Mouse (Mus musculus) limb, embryonic 13.5 days (tissue): ENCODE data around the gene Ppp1r3e. TPM values are rescaled to one million over a fixed set of nuclear protein-coding genes. Genes with fewer than 3 reads are reported as not detected.

Source experiments
- ATAC-seq: fragments of 200-750 bp; cut with Nextera tagmentation; 2 replicates; pipeline ENCODE4 v1.8.0; 2017; ENCODE audit warnings: low read depth, moderate number of reproducible peaks, moderate TSS enrichment; ENCODE audit not compliant: low FRiP score
- H3K27ac ChIP-seq: fragments of 300-500 bp; sonication (generic); 2 replicates; pipeline ENCODE4 v1.5.1; 2015; ENCODE audit warnings: inconsistent platforms, mild to moderate bottlenecking, moderate library complexity
- H3K27me3 ChIP-seq: fragments of 300-500 bp; sonication (generic); 2 replicates; pipeline ENCODE4 v1.6.1; 2015; ENCODE audit warnings: mild to moderate bottlenecking, inconsistent platforms
- H3K36me3 ChIP-seq: fragments of 300-500 bp; sonication (generic); 2 replicates; pipeline ENCODE4 v1.6.1; 2015; ENCODE audit warnings: inconsistent platforms, mild to moderate bottlenecking, moderate library complexity
- H3K4me1 ChIP-seq: fragments of 300-500 bp; sonication (generic); 2 replicates; pipeline ENCODE4 v1.6.1; 2015; ENCODE audit warnings: inconsistent platforms
- H3K4me2 ChIP-seq: fragments of 300-500 bp; sonication (generic); replicated peaks from 2 replicates; pipeline ENCODE4 v1.6.1; 2015; ENCODE audit warnings: inconsistent platforms, mild to moderate bottlenecking, moderate library complexity
- H3K4me3 ChIP-seq: fragments of 300-500 bp; sonication (generic); 2 replicates; pipeline ENCODE4 v1.5.1; 2015; ENCODE audit warnings: moderate library complexity, mild to moderate bottlenecking, inconsistent platforms
- H3K9ac ChIP-seq: fragments of 300-500 bp; sonication (generic); 2 replicates; pipeline ENCODE4 v1.6.1; 2015; ENCODE audit warnings: mild to moderate bottlenecking, inconsistent platforms
- H3K9me3 ChIP-seq: fragments of 300-500 bp; sonication (generic); 2 replicates; pipeline ENCODE4 v1.6.1; 2016; ENCODE audit warnings: inconsistent platforms
- WGBS: fragments of 180-500 bp; shearing (Covaris S2); methylation state at CpG from one replicate; pipeline ENCODE4 v1.1.7; 2015; 5-methylcytosine and 5-hydroxymethylcytosine counted together
- polyA plus RNA-seq: library from polyadenylated mRNA; unstranded; fragments of >200 nt; fragmentation: Nextera tagmentation; extraction: Ambion mirVana; gene quantifications from 2 replicates; pipeline ENCODE4 v1.2.1, GENCODE M21; 2015

The Ppp1r3e gene
- polyA plus RNA-seq: 0.60 and 1.6 TPM in 2 replicates

DNA sequence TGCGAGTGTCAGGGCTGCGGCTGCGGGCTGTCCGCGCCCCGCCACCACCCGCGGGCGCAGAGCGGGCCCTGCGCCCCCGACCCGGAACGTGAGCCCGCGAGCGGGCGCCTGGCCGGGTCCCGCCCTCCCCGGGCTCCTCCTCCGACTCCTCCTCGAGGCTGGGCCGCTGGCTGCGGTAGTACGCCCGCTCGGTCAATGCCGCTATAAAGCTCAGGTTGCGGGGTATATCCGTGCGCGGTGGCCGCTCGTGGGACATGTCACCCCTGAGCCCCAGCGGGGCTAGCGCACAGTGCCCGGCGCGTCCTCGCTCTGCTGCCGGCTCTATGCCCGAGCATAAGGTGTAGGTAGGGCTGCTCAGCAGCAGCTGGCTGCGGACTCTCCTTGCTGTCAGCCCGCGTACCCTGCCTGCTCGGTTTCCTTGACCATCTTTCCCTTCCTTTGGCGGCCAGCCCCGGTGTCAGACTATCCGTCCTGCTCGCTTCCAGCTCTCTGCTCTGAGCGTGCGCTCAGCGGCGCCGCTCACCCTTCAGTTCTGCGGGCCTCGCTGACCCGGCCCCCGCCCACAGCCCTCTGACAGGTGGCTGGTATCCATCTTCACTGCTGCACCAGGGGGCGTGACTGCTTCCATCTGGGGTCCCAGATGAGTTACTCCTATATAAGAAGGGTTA is at the start of gene Ppp1r3e:
Ppp1r3e (minus strand) TSS at position 503 of the 668 bp plus-strand sequence.
- under 1% methylated on average over 52 of the region's 61 CpGs for WGBS
- H3K4me2 ChIP-seq: peak within 1 kb of the TSS; percentile 97
- H3K4me1 ChIP-seq: peaks cover 15% of the 10 kb centered on the region
- H3K36me3 ChIP-seq: no peaks in the 10 kb centered on the region
- peak; percentile 83 for ATAC-seq
- peaks cover 32% of the 10 kb centered on the region for H3K27me3 ChIP-seq
- no peaks in the 10 kb centered on the region for H3K9me3 ChIP-seq
- H3K4me3 ChIP-seq: peak within 1 kb of the TSS; percentile 61
- H3K9ac ChIP-seq: peak within 1 kb of the TSS; percentile 71
- 0 out of 2 replicates have a peak within 1 kb of the TSS, but pooled peaks have one; percentile 22 for H3K27ac ChIP-seq

DNA sequence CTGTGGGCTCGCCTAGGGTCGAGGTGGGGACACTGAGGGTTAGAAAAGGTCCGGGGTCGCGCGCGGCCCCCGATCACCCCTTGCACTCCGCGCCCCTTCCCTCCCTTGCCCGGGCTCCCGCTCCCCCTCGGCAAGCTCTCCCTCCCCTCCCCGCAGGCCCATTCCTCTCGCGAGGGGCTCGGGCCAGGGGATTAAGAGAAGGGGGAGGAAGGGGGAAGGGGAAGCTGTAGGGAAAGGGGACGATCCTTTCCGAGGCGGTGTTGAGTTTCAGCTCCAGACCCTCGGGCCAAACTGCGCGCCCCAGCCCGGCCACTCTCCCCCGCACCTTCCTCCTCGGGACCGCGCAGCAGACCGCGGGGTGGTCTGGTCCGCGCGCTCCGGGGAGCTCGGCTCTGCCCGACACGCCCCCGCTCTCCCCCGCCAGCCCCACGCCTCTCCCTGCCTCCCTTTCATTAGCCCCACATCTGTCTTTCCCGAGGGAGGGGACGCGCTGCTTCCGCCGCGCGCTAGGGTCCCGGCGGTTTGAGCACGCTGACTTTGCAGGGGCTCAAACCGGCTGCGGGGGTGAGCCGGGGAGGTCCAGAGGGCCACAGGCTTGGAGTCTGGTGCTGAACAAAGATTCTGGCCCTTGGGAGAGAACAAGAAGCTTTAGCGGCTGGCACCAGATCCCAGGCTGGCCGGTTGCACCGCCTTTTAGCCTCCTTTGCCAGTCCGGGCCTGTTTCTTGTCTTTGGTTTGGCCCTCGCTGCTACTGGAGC is 49.2 kb upstream of the Ppp1r3e start:
- Histone ChIP-seq H3K27me3 (no peaks in the 10 kb centered on the region), H3K4me3 (peak overlapping the region; percentile 67), H3K4me1 (peaks cover 48% of the 10 kb centered on the region), H3K27ac (peak overlapping the region; percentile 100), H3K9ac (peak overlapping the region; percentile 97), H3K36me3 (peaks cover 12% of the 10 kb centered on the region), H3K9me3 (peaks cover 13% of the 10 kb centered on the region), H3K4me2 (peak overlapping the region; percentile 88)
- peak; percentile 85 for ATAC-seq
- 0% methylated on average over 55 of the region's 58 CpGs for WGBS

DNA sequence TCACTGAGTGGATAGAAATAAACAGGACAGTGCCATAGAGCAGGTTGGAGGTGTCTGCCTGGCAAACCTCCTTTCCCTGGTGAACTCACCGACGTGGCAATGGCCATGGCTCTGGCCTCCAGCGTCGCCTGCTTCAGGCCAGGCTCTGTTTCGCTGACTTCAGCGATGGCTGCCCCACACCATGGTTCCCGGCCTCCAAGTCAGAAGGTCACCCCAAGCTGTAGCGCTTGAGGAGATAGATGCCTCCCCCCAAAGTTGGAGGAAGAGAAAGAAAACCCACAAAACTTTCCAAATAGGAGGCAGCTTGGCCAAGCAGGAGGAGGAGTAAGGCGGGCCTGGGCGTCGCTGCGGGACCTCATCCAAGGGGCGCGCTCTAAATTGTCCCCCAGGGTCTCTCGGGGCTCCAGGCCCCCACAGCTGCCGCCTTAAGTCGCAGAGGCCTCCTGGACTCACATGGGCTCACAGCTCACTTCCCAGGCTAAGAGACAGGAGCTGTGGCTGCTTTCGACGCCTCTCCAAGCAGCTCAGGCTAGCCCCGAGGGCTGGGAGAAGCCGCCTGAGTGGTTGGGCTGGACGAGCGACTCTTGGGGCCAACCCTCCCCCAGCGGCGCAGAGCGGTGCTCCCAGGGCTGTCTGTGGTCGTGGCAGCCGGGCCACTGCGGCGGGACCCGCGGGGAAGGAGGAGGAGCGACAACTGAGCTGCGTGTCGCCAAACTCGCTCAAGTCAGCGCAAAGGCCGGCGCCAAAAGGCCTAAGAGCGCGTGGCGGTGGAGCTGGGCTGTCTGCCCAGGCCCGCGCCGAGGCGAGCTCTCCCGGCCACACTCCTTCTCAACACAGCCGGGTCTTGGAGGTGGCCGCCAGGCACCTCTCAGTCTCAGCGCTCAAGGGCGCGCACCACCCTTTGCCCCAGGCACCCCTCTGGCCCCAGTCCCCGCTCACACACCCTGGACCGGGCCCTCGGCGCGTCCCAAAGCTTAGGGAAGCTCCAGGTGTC is 48.3 kb upstream of the Ppp1r3e start, which contains the start of gene Efs:
Efs (minus strand) TSS at position 778 of the 994 bp plus-strand sequence.
- Histone ChIP-seq H3K27me3 (no peaks in the 10 kb centered on the region), H3K9ac (peak within 1 kb of the TSS; percentile 97), H3K36me3 (peaks cover 21% of the 10 kb centered on the region), H3K27ac (peak within 1 kb of the TSS; percentile 100), H3K4me2 (peak within 1 kb of the TSS; percentile 88), H3K9me3 (peaks cover 22% of the 10 kb centered on the region), H3K4me3 (peak within 1 kb of the TSS; percentile 67), H3K4me1 (peaks cover 47% of the 10 kb centered on the region)
- ATAC-seq: peak; percentile 57
- under 1% methylated on average over 57 of the region's 57 CpGs for WGBS

DNA sequence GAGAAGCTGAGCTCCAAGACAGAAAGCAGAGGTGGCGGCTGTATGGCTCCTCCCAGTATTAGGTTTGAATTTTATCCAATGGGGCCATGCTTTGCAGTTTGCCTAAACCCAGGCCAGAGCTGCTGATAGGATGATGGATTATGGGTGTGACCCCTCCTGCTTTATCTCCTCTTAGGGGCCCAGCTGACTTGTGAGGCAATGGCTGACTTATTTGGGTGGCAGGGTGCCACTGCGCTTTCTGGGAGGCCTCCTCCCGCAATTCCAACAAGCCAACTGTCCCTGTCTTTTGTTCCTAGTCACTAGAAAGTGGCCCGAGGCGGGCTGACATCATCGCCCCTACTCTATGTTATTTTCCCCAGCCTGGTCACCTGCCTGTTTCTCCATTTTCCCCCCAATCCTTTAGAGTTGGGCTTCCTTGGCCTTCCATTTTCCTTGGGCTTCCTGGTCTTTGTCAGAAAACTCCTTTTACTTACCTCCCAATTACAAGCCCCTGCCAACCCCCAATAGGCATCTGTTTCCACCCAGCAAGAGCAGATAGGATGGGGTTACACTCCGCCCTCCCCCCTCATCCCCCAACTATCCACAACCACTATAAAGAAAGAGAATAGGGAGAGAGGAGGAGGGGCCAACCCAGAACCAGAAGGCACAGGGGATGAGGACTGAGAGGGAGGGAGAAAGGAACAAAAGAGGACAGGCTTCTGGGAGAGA is 47.4 kb upstream of the Ppp1r3e start:
- peak overlapping the region; percentile 88 for H3K4me2 ChIP-seq
- no peaks in the 10 kb centered on the region for H3K27me3 ChIP-seq
- H3K9ac ChIP-seq: peak overlapping the region; percentile 97
- peaks cover 39% of the 10 kb centered on the region for H3K4me1 ChIP-seq
- WGBS: 10% methylated on average over 7 of the region's 7 CpGs
- peaks cover 30% of the 10 kb centered on the region for H3K36me3 ChIP-seq
- peak overlapping the region; percentile 67 for H3K4me3 ChIP-seq
- peaks cover 22% of the 10 kb centered on the region for H3K9me3 ChIP-seq
- peak; percentile 57 for ATAC-seq
- H3K27ac ChIP-seq: peak overlapping the region; percentile 100

DNA sequence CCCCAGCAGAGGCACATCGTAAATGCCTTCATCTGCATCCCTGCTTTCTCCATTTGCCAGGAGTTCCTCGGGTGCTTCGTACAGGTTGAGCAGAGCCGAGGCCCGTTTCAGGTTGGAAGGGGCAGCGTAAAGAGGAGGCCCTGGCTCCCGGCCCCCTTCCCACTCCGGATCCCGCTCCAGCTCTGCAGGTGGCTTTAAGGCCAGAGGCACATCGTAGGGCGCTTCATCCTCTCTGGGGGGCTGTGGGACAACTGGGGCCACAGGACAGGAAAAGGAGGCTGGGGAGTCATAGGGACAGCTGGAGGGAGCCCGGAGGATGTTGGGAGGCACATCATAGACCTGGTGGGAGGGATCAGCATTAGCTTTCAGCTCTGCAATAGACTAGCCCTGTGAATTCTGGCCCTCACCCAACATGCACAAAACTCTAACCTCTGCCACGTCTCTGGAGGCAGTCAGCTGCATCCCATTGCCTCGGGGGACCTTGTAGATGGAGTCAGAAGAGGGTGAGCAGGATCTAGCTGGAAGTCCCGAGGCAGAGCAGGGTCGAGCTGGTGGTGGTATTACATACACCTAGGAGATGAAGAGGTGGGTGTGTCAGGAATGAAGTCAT is 42.8 kb upstream of the Ppp1r3e start:
- WGBS: 89% methylated on average over 16 of the region's 16 CpGs
- peaks cover 17% of the 10 kb centered on the region for H3K4me1 ChIP-seq
- ATAC-seq: no peak
- no peaks in the 10 kb centered on the region for H3K27me3 ChIP-seq
- no peak overlapping the region for H3K9ac ChIP-seq
- H3K27ac ChIP-seq: no peak overlapping the region
- peaks cover 76% of the 10 kb centered on the region for H3K36me3 ChIP-seq
- no peak overlapping the region for H3K4me3 ChIP-seq
- no peak overlapping the region for H3K4me2 ChIP-seq
- peaks cover 22% of the 10 kb centered on the region for H3K9me3 ChIP-seq

DNA sequence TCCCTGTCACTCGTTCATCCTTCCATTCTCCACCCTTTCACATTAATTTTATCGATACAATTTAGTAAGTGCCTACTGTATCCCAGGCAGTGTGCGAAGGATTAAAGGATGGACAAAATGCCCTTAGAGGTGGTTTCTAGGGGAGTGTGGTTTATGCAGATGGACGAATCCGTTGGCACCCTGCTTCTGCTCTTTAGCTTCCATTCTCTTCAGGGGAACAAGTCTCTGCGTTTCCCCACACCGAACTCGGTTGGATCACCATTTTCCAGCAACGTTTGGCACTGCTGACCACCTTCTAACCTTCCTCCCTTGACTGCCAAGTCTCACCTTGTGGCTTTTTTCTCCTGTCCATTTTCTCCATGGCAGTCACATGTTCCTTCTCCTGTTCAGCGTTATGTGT is 36.0 kb upstream of the Ppp1r3e start:
- ATAC-seq: no peak
- H3K27ac ChIP-seq: peak overlapping the region; percentile 91; the same call in 1 of the 2 replicates
- H3K4me3 ChIP-seq: peak overlapping the region; percentile 91

DNA sequence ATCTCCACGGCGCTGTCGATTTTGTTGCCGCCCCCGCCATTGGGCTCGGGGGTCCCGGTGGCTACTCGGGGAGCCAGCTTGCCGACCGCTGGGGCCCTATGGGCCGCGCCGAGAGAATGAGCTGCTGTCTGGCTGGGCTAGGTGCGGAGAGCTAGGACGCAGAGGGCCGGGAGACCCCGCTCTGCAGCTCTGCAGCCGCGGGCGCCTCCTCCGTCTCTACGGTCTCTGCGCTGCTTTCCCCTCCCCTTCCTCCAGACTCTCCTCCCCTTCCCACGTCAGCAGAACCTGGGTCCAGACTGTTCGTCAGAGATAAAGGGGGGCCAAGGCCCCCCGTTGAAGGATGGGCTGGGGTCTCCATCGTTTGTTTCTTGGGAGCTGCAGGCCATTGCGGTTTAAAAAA is 35.5 kb upstream of the Ppp1r3e start, which contains the start of gene Slc22a17:
Slc22a17 (minus strand) TSS at position 247 of the 400 bp plus-strand sequence.
- WGBS: under 1% methylated on average over 28 of the region's 28 CpGs
- H3K36me3 ChIP-seq: peaks cover 67% of the 10 kb centered on the region
- H3K27me3 ChIP-seq: no peaks in the 10 kb centered on the region
- peak within 1 kb of the TSS; percentile 96 for H3K4me2 ChIP-seq
- peak; percentile 93 for ATAC-seq
- peaks cover 31% of the 10 kb centered on the region for H3K4me1 ChIP-seq
- no peaks in the 10 kb centered on the region for H3K9me3 ChIP-seq
- H3K9ac ChIP-seq: peak within 1 kb of the TSS; percentile 96
- peak within 1 kb of the TSS; percentile 91 for H3K27ac ChIP-seq
- H3K4me3 ChIP-seq: peak within 1 kb of the TSS; percentile 91

More for the DNA sequence above, 36.0 kb upstream of the Ppp1r3e start:
- no peaks in the 10 kb centered on the region for H3K27me3 ChIP-seq
- WGBS: 18% methylated on average over 10 of the region's 10 CpGs
- no peaks in the 10 kb centered on the region for H3K9me3 ChIP-seq
- peak overlapping the region; percentile 96 for H3K4me2 ChIP-seq
- peak overlapping the region; percentile 96 for H3K9ac ChIP-seq
- H3K4me1 ChIP-seq: peaks cover 31% of the 10 kb centered on the region
- H3K36me3 ChIP-seq: peaks cover 67% of the 10 kb centered on the region

DNA sequence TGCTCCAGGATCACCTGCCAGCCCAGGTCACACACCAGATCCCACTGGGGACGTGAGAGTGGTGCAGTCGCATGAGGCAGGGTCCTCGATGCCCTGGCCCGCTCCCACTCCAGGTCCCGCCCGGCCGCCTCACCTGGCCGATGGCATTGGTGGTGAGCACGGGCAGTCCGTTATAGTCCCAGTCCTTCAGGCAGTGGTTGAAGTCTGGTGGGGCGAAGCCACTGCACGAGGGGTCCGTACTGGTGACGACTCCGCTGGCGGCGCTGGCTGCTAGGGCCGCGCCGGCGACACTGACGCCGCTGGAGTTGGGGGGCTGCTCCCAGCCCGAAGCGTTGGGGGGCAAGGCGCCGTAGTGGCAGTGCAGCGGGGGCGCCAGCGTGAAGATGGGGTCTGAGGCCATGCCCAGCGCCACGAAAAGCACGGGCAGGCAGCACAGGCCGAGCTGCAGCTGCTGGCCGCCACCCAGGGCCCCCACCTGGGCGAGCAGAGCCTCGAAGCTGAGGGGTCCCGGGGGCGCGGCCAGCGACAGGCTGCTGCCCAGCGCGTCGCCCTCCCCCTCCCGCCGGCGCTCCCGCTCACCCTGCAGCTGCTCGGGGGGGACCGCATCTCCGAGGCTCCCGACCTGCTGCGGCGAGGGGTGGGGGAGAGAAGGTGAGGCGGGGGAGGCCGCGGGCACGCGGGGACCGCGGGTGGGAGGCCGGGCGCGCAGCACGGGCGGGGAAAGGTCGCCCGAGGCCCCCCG is 34.9 kb upstream of the Ppp1r3e start:
- Histone ChIP-seq H3K4me3 (peak overlapping the region; percentile 91), H3K36me3 (peaks cover 67% of the 10 kb centered on the region), H3K4me1 (peaks cover 31% of the 10 kb centered on the region), H3K4me2 (peak overlapping the region; percentile 96), H3K27ac (peak overlapping the region; percentile 91), H3K27me3 (no peaks in the 10 kb centered on the region), H3K9ac (peak overlapping the region; percentile 96), H3K9me3 (no peaks in the 10 kb centered on the region)
- peak; percentile 52 for ATAC-seq
- WGBS: 2% methylated on average over 52 of the region's 69 CpGs

DNA sequence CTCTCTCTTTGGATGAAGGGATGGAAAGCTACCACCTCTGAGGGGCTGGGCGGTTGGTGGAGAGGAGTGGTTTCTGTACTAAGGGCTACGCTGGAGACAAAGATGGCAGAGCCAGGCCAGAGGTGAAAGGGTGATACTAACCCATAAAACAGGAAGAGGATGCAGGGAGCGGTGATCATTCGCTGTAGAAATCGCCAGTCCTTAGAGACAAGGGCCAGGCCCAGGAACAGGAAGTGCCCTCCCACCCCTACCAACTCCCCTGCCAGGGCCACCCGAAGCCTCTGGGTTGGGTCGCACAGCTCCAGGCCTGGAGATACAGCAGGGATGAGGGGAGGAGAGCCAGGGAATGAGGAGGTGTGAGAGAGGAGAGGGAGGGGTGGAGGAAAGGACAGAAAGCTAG is 31.3 kb upstream of the Ppp1r3e start:
- no peak overlapping the region for H3K4me3 ChIP-seq
- H3K9me3 ChIP-seq: no peaks in the 10 kb centered on the region
- no peak overlapping the region for H3K4me2 ChIP-seq
- 88% methylated on average over 7 of the region's 7 CpGs for WGBS
- H3K27ac ChIP-seq: no peak overlapping the region
- H3K4me1 ChIP-seq: peaks cover 29% of the 10 kb centered on the region
- ATAC-seq: no peak
- peak overlapping the region; percentile 48; the same call in 1 of the 2 replicates for H3K9ac ChIP-seq
- no peaks in the 10 kb centered on the region for H3K27me3 ChIP-seq
- peaks cover 77% of the 10 kb centered on the region for H3K36me3 ChIP-seq

DNA sequence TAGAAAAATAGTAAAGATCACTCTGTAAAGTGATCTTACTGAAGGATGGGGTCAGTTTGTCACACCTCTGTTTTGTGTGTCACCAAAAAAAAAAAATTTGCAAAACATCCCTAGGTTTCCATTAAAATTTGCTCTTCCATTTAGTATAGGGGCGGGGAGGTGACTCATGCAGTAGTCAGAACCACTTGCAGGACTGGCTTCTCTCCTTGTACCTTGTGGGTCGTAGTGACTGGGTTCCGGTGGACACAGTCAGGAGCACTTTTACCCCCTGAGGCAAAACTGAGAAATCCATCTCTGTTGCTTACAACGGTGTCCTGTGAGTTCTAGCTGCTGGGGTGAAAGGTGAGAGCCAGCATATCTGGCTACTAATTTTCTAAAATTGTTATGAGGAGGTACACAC is 26.3 kb upstream of the Ppp1r3e start:
- H3K4me1 ChIP-seq: no peaks in the 10 kb centered on the region
- H3K4me3 ChIP-seq: no peak overlapping the region
- ATAC-seq: no peak
- H3K27me3 ChIP-seq: no peaks in the 10 kb centered on the region
- no peaks in the 10 kb centered on the region for H3K9me3 ChIP-seq
- no peak overlapping the region for H3K4me2 ChIP-seq
- H3K27ac ChIP-seq: no peak overlapping the region
- peaks cover 61% of the 10 kb centered on the region for H3K36me3 ChIP-seq
- no peak overlapping the region for H3K9ac ChIP-seq
- 87% methylated on average over 4 of the region's 4 CpGs for WGBS
